In genomic region chr12:74284685-74285054, GRCm38 (mm10) we compare ENCODE assay signal across 8 mouse cellular contexts. TPM values are rescaled to one million over a fixed set of nuclear protein-coding genes. Genes with fewer than 3 reads are reported as not detected.
DNase-seq lines count a peak whose midpoint lies in the region; ATAC-seq lines count a peak whose summit lies in the region.

No protein-coding gene starts in this region.

- no peak for DNase-seq in kidney, postnatal 10 days
- DNase-seq in cerebellum, postnatal 14 days = peak; percentile 82 to 83
- DNase-seq in hindbrain, embryonic 11.5 days (ENCODE audit: low spot score) = peak; percentile 31
- no peak for DNase-seq in midbrain, embryonic 10.5 days (ENCODE audit: low spot score)
- no peak for DNase-seq in adrenal gland, adult 2 months
- DNase-seq in kidney, adult 11 months = no peak
- no peak for DNase-seq in spleen, postnatal 4 days (ENCODE audit: low spot score in 2 of 2)

- H3K27me3 ChIP-seq in kidney, embryonic 15.5 days = peaks cover 48% of the 10 kb centered on the region
- peaks cover 9% of the 10 kb centered on the region; the same call in 1 of the 2 replicates for H3K27me3 ChIP-seq in hindbrain, embryonic 11.5 days (ENCODE audit: control insufficient read depth, insufficient read depth, low read length)
- peaks cover 51% of the 10 kb centered on the region for H3K27me3 ChIP-seq in midbrain, embryonic 10.5 days (ENCODE audit: low read depth, poor library complexity, severe bottlenecking)

- WGBS in kidney, embryonic 15.5 days = 5% methylated on average over 11 of the region's 11 CpGs
- 5% methylated on average over 11 of the region's 11 CpGs for WGBS in hindbrain, embryonic 11.5 days
- 7% methylated on average over 11 of the region's 11 CpGs for WGBS in midbrain, embryonic 10.5 days

- peak overlapping the region; percentile 89 for H3K4me2 ChIP-seq in kidney, embryonic 15.5 days
- peak overlapping the region; percentile 78 for H3K4me2 ChIP-seq in hindbrain, embryonic 11.5 days (replicated peaks; ENCODE audit: low read depth, low read length)

- peaks cover 13% of the 10 kb centered on the region for H3K4me1 ChIP-seq in kidney, embryonic 15.5 days
- no peaks in the 10 kb centered on the region for H3K4me1 ChIP-seq in hindbrain, embryonic 11.5 days (replicated peaks; ENCODE audit: control insufficient read depth, insufficient read depth, low read length)
- H3K4me1 ChIP-seq in midbrain, embryonic 10.5 days = peaks cover 17% of the 10 kb centered on the region

- H3K27ac ChIP-seq in kidney, embryonic 15.5 days = no peak overlapping the region
- H3K27ac ChIP-seq in hindbrain, embryonic 11.5 days (ENCODE audit: low read depth, low read length) = no peak overlapping the region
- H3K27ac ChIP-seq in midbrain, embryonic 10.5 days (replicated peaks) = no peak overlapping the region

- peak overlapping the region; percentile 46 for H3K4me3 ChIP-seq in kidney, embryonic 15.5 days (replicated peaks)
- H3K4me3 ChIP-seq in hindbrain, embryonic 11.5 days (ENCODE audit: low read depth, low read length) = peak overlapping the region; percentile 41
- peak overlapping the region; percentile 57 for H3K4me3 ChIP-seq in midbrain, embryonic 10.5 days

- H3K36me3 ChIP-seq in kidney, embryonic 15.5 days = no peaks in the 10 kb centered on the region
- H3K36me3 ChIP-seq in hindbrain, embryonic 11.5 days (ENCODE audit: control insufficient read depth, insufficient read depth, low read length) = no peaks in the 10 kb centered on the region
- H3K36me3 ChIP-seq in midbrain, embryonic 10.5 days = no peaks in the 10 kb centered on the region

- no peaks in the 10 kb centered on the region for H3K9me3 ChIP-seq in kidney, embryonic 15.5 days (replicated peaks)
- no peaks in the 10 kb centered on the region for H3K9me3 ChIP-seq in hindbrain, embryonic 11.5 days (ENCODE audit: control insufficient read depth, low read length)
- no peaks in the 10 kb centered on the region for H3K9me3 ChIP-seq in midbrain, embryonic 10.5 days (replicated peaks)

- 0 out of 2 replicates have a peak overlapping the region, but pooled peaks have one; percentile 17 for H3K9ac ChIP-seq in kidney, embryonic 15.5 days
- H3K9ac ChIP-seq in hindbrain, embryonic 11.5 days (ENCODE audit: low read depth, low read length) = 0 out of 2 replicates have a peak overlapping the region, but pooled peaks have one; percentile 27

- no peak for ATAC-seq in kidney, embryonic 15.5 days (replicated peaks; ENCODE audit: low FRiP score)
- ATAC-seq in hindbrain, embryonic 11.5 days (ENCODE audit: low FRiP score) = peak; percentile 21

RNA-seq across cellular contexts. Expression of gene Gm11042, which starts 31.5 kb away (rescaled TPM):
- not detected in 2 replicates for polyA plus RNA-seq in kidney, embryonic 15.5 days (2015; fragmentation: Nextera tagmentation; extraction: Ambion mirVana)
- not detected in 2 replicates for polyA plus RNA-seq in hindbrain, embryonic 11.5 days (2014; fragmentation: Nextera tagmentation; extraction: Ambion mirVana)
- polyA plus RNA-seq in midbrain, embryonic 10.5 days (2016; fragmentation: Nextera tagmentation; extraction: Ambion mirVana) = not detected in 2 replicates
- total RNA-seq in adrenal gland, adult 2 months (2021) = not detected
- polyA plus RNA-seq in adrenal gland, adult 2 months (2012; rRNA removed) = not detected in 2 replicates

Comparison
In these comparisons a context has a peak if more than half of its experiments do, and no peak if none do; other contexts are left out.
1. DNase-seq: peak in cerebellum, postnatal 14 days (2 of 2) and hindbrain, embryonic 11.5 days (single experiment); none in kidney, postnatal 10 days (single experiment), midbrain, embryonic 10.5 days (single experiment), adrenal gland, adult 2 months (single experiment), kidney, adult 11 months (single experiment) and spleen, postnatal 4 days (0 of 2).
2. Peak in every context shown above with its lines, with median percentiles within 50 percentile points of each other: H3K4me3 ChIP-seq.